Mouse (Mus musculus): ENCODE measurements around the gene Bzw2. TPM values are rescaled to one million over a fixed set of nuclear protein-coding genes. Genes with fewer than 3 reads are reported as not detected.

The Bzw2 gene
- polyA plus RNA-seq, 1 experiment from 2014 or later: 75.3 TPM

DNA sequence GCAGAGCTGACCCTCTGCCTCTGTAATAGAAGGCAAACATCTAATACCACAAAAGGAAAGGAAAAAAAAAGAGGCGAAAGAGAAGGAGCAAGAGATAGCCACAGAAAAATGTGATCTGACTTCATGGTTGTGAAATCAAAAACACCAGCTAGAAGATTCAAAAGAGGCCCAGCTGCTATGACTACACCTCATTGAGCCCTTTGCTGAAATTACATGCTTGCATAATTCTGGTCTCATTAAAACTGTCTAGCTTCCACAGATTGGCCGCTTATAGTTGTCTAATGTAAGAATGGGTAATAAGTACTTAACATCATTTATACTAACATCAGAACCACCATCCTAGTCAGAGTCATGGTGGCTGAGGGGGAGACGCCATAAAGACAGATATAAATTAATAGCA, 25.2 kb downstream of the Bzw2 start:
- ATAC-seq: no peak
- Histone ChIP-seq H3K4me1 (replicated peaks; ENCODE audit: control insufficient read depth, insufficient read depth, low read length) (peaks cover 2% of the 10 kb centered on the region; the same call in 1 of the 2 replicates), H3K36me3 (ENCODE audit: control insufficient read depth, insufficient read depth) (peaks cover 7% of the 10 kb centered on the region; the same call in 1 of the 2 replicates), H3K9ac (ENCODE audit: low read depth, low read length) (no peak overlapping the region), H3K4me2 (replicated peaks; ENCODE audit: low read depth) (no peak overlapping the region), H3K9me3 (ENCODE audit: control insufficient read depth) (no peaks in the 10 kb centered on the region), H3K27me3 (replicated peaks; ENCODE audit: control insufficient read depth, insufficient read depth, low read length) (no peaks in the 10 kb centered on the region), H3K27ac (ENCODE audit: low read depth, low read length) (no peak overlapping the region), H3K4me3 (ENCODE audit: low read depth, low read length) (no peak overlapping the region)
- no peak for TF ChIP-seq CTCF (IDR thresholded peaks at IDR 0.05; ENCODE audit: low read depth)
- 80% methylated on average over 3 of the region's 3 CpGs for WGBS

DNA sequence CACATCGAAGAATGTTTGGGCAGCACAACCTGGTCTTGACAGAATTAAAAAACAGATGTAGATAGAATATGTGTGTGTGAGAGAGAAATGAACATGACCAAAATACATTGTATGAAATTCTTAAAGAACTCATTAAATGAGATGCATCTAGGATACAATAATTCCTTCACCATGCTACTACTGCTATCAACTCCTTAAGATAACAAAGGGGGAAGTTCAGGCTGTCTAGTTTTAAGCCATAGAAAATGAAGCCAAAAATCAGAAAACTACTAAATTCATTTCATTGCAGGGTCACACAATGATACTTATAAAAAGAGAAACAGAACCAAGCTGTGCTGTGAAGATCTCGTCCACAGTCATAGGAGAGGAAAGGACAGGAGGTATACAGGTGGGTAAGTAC, 25.6 kb downstream of the Bzw2 start:
- Histone ChIP-seq H3K36me3 (ENCODE audit: control insufficient read depth, insufficient read depth) (peaks cover 7% of the 10 kb centered on the region; the same call in 1 of the 2 replicates), H3K4me2 (replicated peaks; ENCODE audit: low read depth) (no peak overlapping the region), H3K9ac (ENCODE audit: low read depth, low read length) (no peak overlapping the region), H3K4me3 (ENCODE audit: low read depth, low read length) (no peak overlapping the region), H3K27me3 (replicated peaks; ENCODE audit: control insufficient read depth, insufficient read depth, low read length) (no peaks in the 10 kb centered on the region), H3K4me1 (replicated peaks; ENCODE audit: control insufficient read depth, insufficient read depth, low read length) (peaks cover 2% of the 10 kb centered on the region; the same call in 1 of the 2 replicates), H3K27ac (ENCODE audit: low read depth, low read length) (no peak overlapping the region), H3K9me3 (ENCODE audit: control insufficient read depth) (no peaks in the 10 kb centered on the region)
- WGBS: 90% methylated on average over 2 of the region's 2 CpGs
- ATAC-seq: no peak
- no peak for TF ChIP-seq CTCF (IDR thresholded peaks at IDR 0.05; ENCODE audit: low read depth)

DNA sequence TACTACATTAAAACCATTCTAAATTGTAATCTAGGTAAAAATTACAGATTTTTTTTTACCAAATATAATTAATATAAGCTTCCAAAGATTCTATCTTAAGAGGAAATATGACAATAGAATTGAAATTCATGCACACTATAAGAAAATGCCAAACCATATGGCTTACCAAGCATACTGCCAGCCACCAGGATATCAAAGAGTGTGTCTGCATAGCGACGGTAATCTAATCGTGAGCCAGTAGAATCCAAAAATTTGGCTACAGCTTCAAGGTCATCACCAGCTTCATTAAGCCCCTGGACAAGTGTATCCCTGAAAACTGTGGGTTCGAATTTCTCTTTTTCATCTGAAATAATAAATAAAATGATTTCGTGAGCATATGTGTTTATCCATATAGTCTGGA, 28.1 kb downstream of the Bzw2 start:
- no peak overlapping the region for H3K4me2 ChIP-seq (replicated peaks; ENCODE audit: low read depth)
- no peaks in the 10 kb centered on the region for H3K27me3 ChIP-seq (replicated peaks; ENCODE audit: control insufficient read depth, insufficient read depth, low read length)
- peaks cover 7% of the 10 kb centered on the region; the same call in 1 of the 2 replicates for H3K36me3 ChIP-seq (ENCODE audit: control insufficient read depth, insufficient read depth)
- no peak for TF ChIP-seq CTCF (IDR thresholded peaks at IDR 0.05; ENCODE audit: low read depth)
- H3K4me3 ChIP-seq (ENCODE audit: low read depth, low read length): no peak overlapping the region
- no peak for ATAC-seq
- H3K9ac ChIP-seq (ENCODE audit: low read depth, low read length): no peak overlapping the region
- H3K27ac ChIP-seq (ENCODE audit: low read depth, low read length): no peak overlapping the region
- 94% methylated on average over 5 of the region's 5 CpGs for WGBS
- H3K9me3 ChIP-seq (ENCODE audit: control insufficient read depth): no peaks in the 10 kb centered on the region
- peaks cover 2% of the 10 kb centered on the region; the same call in 1 of the 2 replicates for H3K4me1 ChIP-seq (replicated peaks; ENCODE audit: control insufficient read depth, insufficient read depth, low read length)

DNA sequence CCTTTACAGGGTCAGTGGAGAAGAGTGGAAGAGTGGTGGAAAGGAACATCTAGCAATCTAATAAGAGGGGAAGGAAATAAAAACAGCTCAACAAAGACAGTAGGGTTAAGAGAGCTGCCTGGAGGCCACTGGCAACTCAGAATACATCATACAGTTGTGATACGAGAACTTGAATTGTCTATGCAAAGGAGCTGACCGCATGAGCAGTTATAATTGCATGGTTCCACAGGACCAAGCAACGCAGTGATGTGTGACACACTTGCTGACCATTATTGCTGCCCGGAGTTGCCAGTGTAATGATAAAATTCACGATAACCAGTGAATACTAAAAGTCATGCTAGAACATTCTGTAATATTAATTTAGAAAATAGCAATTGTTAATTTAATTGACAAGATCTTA, 31.8 kb downstream of the Bzw2 start:
- ATAC-seq: no peak
- H3K4me1 ChIP-seq (replicated peaks; ENCODE audit: control insufficient read depth, insufficient read depth, low read length): no peaks in the 10 kb centered on the region
- no peak for TF ChIP-seq CTCF (IDR thresholded peaks at IDR 0.05; ENCODE audit: low read depth)
- WGBS: 94% methylated on average over 5 of the region's 5 CpGs
- H3K27me3 ChIP-seq (replicated peaks; ENCODE audit: control insufficient read depth, insufficient read depth, low read length): no peaks in the 10 kb centered on the region
- peaks cover 23% of the 10 kb centered on the region for H3K36me3 ChIP-seq (ENCODE audit: control insufficient read depth, insufficient read depth)
- H3K9me3 ChIP-seq (ENCODE audit: control insufficient read depth): no peaks in the 10 kb centered on the region
- H3K4me2 ChIP-seq (replicated peaks; ENCODE audit: low read depth): no peak overlapping the region
- no peak overlapping the region for H3K9ac ChIP-seq (ENCODE audit: low read depth, low read length)
- H3K4me3 ChIP-seq (ENCODE audit: low read depth, low read length): no peak overlapping the region
- H3K27ac ChIP-seq (ENCODE audit: low read depth, low read length): no peak overlapping the region

DNA sequence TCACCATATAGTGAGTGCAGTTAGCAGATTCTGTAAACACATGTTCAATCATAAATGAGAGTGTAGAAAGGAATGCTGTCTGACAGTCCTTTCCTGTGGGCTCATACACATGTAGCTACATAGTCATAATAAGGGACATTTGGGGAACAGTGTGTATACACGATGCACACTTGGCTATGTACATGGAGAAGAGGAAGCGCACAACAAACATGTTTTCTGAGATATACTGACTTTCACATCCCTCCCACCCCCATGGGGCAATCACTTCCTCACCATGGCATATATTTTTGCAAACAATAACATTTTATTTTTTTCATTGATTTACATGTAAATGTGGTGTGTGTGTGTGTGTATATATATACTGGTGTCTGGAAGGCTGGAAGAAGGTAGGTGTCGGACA, 38.6 kb downstream of the Bzw2 start:
- H3K27ac ChIP-seq (ENCODE audit: low read depth, low read length): no peak overlapping the region
- WGBS: 90% methylated on average over 3 of the region's 3 CpGs
- H3K4me3 ChIP-seq (ENCODE audit: low read depth, low read length): no peak overlapping the region
- H3K9me3 ChIP-seq (ENCODE audit: control insufficient read depth): no peaks in the 10 kb centered on the region
- peaks cover 15% of the 10 kb centered on the region for H3K36me3 ChIP-seq (ENCODE audit: control insufficient read depth, insufficient read depth)
- ATAC-seq: no peak
- H3K9ac ChIP-seq (ENCODE audit: low read depth, low read length): no peak overlapping the region
- H3K4me1 ChIP-seq (replicated peaks; ENCODE audit: control insufficient read depth, insufficient read depth, low read length): no peaks in the 10 kb centered on the region
- no peak for TF ChIP-seq CTCF (IDR thresholded peaks at IDR 0.05; ENCODE audit: low read depth)
- H3K4me2 ChIP-seq (replicated peaks; ENCODE audit: low read depth): no peak overlapping the region
- no peaks in the 10 kb centered on the region for H3K27me3 ChIP-seq (replicated peaks; ENCODE audit: control insufficient read depth, insufficient read depth, low read length)

DNA sequence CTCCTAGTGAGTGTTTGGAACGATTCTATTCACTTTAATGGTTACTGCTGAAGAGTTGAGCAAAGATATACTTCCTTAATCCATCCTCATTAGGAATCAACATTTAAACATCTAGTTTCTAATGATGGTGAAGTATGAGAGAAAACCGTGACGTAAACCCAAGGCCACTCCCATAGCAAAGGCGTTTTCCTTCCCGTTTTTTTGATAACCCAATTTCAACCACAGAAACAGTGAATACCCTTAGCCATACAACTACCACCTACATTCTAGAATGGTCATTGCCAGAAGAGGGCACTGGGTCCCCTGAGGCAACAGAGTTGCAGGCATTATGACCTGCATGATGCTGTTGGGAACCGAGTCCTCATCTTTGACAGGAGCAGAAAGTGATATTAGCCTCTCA, 40.7 kb downstream of the Bzw2 start:
- 91% methylated on average over 6 of the region's 6 CpGs for WGBS
- no peak overlapping the region for H3K27ac ChIP-seq (ENCODE audit: low read depth, low read length)
- H3K9me3 ChIP-seq (ENCODE audit: control insufficient read depth): no peaks in the 10 kb centered on the region
- no peak for TF ChIP-seq CTCF (IDR thresholded peaks at IDR 0.05; ENCODE audit: low read depth)
- H3K27me3 ChIP-seq (replicated peaks; ENCODE audit: control insufficient read depth, insufficient read depth, low read length): no peaks in the 10 kb centered on the region
- no peak overlapping the region for H3K4me3 ChIP-seq (ENCODE audit: low read depth, low read length)
- H3K36me3 ChIP-seq (ENCODE audit: control insufficient read depth, insufficient read depth): peaks cover 17% of the 10 kb centered on the region
- no peaks in the 10 kb centered on the region for H3K4me1 ChIP-seq (replicated peaks; ENCODE audit: control insufficient read depth, insufficient read depth, low read length)
- no peak for ATAC-seq
- no peak overlapping the region for H3K4me2 ChIP-seq (replicated peaks; ENCODE audit: low read depth)
- no peak overlapping the region for H3K9ac ChIP-seq (ENCODE audit: low read depth, low read length)

DNA sequence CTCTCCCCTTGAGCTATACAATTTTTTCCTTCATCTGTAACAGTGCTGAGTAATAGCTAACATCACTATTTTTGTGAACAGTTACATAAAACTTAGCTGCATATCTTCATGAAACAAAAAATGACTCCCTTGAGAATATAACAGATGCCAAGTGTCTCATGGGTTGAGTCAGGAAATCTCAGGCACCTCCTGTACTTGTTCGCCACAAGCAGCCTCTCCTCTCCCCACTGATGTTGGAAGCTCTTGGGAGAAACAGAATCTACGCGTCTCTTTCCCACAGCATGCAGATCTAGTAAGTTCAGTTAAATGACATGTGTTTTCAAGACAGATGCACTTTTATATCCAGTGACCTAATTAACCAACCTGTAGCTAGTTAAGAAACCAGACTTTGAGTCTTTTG, 45.8 kb downstream of the Bzw2 start:
- peaks cover 55% of the 10 kb centered on the region for H3K36me3 ChIP-seq (ENCODE audit: control insufficient read depth, insufficient read depth)
- H3K27me3 ChIP-seq (replicated peaks; ENCODE audit: control insufficient read depth, insufficient read depth, low read length): no peaks in the 10 kb centered on the region
- H3K4me1 ChIP-seq (replicated peaks; ENCODE audit: control insufficient read depth, insufficient read depth, low read length): no peaks in the 10 kb centered on the region
- H3K27ac ChIP-seq (ENCODE audit: low read depth, low read length): no peak overlapping the region
- H3K9ac ChIP-seq (ENCODE audit: low read depth, low read length): no peak overlapping the region
- no peak overlapping the region for H3K4me2 ChIP-seq (replicated peaks; ENCODE audit: low read depth)
- 91% methylated on average over 3 of the region's 3 CpGs for WGBS
- no peak for ATAC-seq
- no peaks in the 10 kb centered on the region for H3K9me3 ChIP-seq (ENCODE audit: control insufficient read depth)
- TF ChIP-seq CTCF (IDR thresholded peaks at IDR 0.05; ENCODE audit: low read depth): no peak
- no peak overlapping the region for H3K4me3 ChIP-seq (ENCODE audit: low read depth, low read length)
